35 mouse cellular contexts compared by ENCODE assay signal in genomic region chr19:45243264-45243602, GRCm38 (mm10). TPM values are rescaled to one million over a fixed set of nuclear protein-coding genes. Genes with fewer than 3 reads are reported as not detected.
DNase-seq lines count a peak whose midpoint lies in the region; ATAC-seq and TF ChIP-seq lines count a peak whose summit lies in the region.
"Had no signal": no experiment of that assay in that cellular context is flagged by ENCODE, and none has a peak within 500 bp of the region (broad histone marks: within the 10 kb centered on the region; RNA-seq: fewer than 3 reads in every experiment).

No protein-coding gene starts in this region.

- H3K4me1 ChIP-seq in heart, postnatal 0 days (ENCODE audit: control insufficient read depth, insufficient read depth): no peaks in the 10 kb centered on the region
- peaks cover 13% of the 10 kb centered on the region for H3K4me1 ChIP-seq in heart, embryonic 10.5 days
- 0 out of 2 replicates have a peak, but pooled peaks cover 5% of the 10 kb centered on the region for H3K4me1 ChIP-seq in lung, embryonic 15.5 days
- no peaks in the 10 kb centered on the region for H3K4me1 ChIP-seq in ES-Bruce4 (ENCODE audit: control insufficient read depth, insufficient read depth, low read length)
- peaks cover 56% of the 10 kb centered on the region for H3K4me1 ChIP-seq in neural tube, embryonic 13.5 days (replicated peaks)
- H3K4me1 ChIP-seq: liver, embryonic 12.5 days had no signal

- peak overlapping the region; percentile 3; the same call in 1 of the 2 replicates for H3K4me3 ChIP-seq in heart, postnatal 0 days (ENCODE audit: low read depth, low read length)
- no peak overlapping the region for H3K4me3 ChIP-seq in heart, embryonic 10.5 days
- no peak overlapping the region for H3K4me3 ChIP-seq in lung, embryonic 15.5 days
- no peak overlapping the region for H3K4me3 ChIP-seq in ES-Bruce4 (ENCODE audit: low read depth, low read length)
- no peak overlapping the region for H3K4me3 ChIP-seq in neural tube, embryonic 13.5 days
- H3K4me3 ChIP-seq: erythroblast, embryonic 14.5 days; intestine, embryonic 15.5 days; layer of hippocampus, adult 2 months; liver, embryonic 12.5 days; myocyte had no signal

- no peak for TF ChIP-seq CTCF in heart, postnatal 0 days (IDR thresholded peaks at IDR 0.05; ENCODE audit: low read depth)
- TF ChIP-seq CTCF in ES-Bruce4 (IDR thresholded peaks at IDR 0.05; ENCODE audit: low read depth, low read length): no peak

- H3K9me3 ChIP-seq in heart, postnatal 0 days (replicated peaks; ENCODE audit: control insufficient read depth, low read length): no peaks in the 10 kb centered on the region
- no peaks in the 10 kb centered on the region for H3K9me3 ChIP-seq in heart, embryonic 10.5 days
- no peaks in the 10 kb centered on the region for H3K9me3 ChIP-seq in lung, embryonic 15.5 days
- no peaks in the 10 kb centered on the region for H3K9me3 ChIP-seq in ES-Bruce4 (replicated peaks; ENCODE audit: control insufficient read depth, insufficient read depth, low read length, poor library complexity, severe bottlenecking)
- no peaks in the 10 kb centered on the region for H3K9me3 ChIP-seq in neural tube, embryonic 13.5 days
- H3K9me3 ChIP-seq: G1E; heart, embryonic 12.5 days; intestine, embryonic 15.5 days; liver, embryonic 12.5 days had no signal

- no peaks in the 10 kb centered on the region for H3K36me3 ChIP-seq in heart, postnatal 0 days (replicated peaks; ENCODE audit: control insufficient read depth, insufficient read depth, low read length)
- H3K36me3 ChIP-seq in heart, embryonic 10.5 days: no peaks in the 10 kb centered on the region
- H3K36me3 ChIP-seq in lung, embryonic 15.5 days: no peaks in the 10 kb centered on the region
- H3K36me3 ChIP-seq in ES-Bruce4 (ENCODE audit: control insufficient read depth, insufficient read depth, low read length, poor library complexity, severe bottlenecking): no peaks in the 10 kb centered on the region
- 0 out of 2 replicates have a peak, but pooled peaks cover 3% of the 10 kb centered on the region for H3K36me3 ChIP-seq in neural tube, embryonic 13.5 days
- H3K36me3 ChIP-seq: G1E; heart, embryonic 12.5 days; intestine, embryonic 15.5 days; liver, embryonic 12.5 days had no signal

- no peak overlapping the region for H3K4me2 ChIP-seq in heart, postnatal 0 days (ENCODE audit: low read depth, low read length)
- H3K4me2 ChIP-seq in lung, embryonic 15.5 days: peak overlapping the region; percentile 4; the same call in 1 of the 2 replicates
- peak overlapping the region; percentile 45 for H3K4me2 ChIP-seq in neural tube, embryonic 13.5 days
- H3K4me2 ChIP-seq: intestine, embryonic 15.5 days had no signal

- ATAC-seq in heart, postnatal 0 days (ENCODE audit: insufficient read depth, low read depth): no peak
- no peak for ATAC-seq in lung, embryonic 15.5 days (ENCODE audit: borderline replicate concordance, extremely low read depth, low FRiP score, low TSS enrichment)
- no peak for ATAC-seq in neural tube, embryonic 13.5 days (ENCODE audit: low read depth)
- ATAC-seq: intestine, embryonic 15.5 days; liver, embryonic 12.5 days; liver, postnatal 0 days had no signal

- DNase-seq in heart, postnatal 0 days (ENCODE audit: low spot score): no peak
- DNase-seq in heart, embryonic 10.5 days (ENCODE audit: low spot score): no peak
- no peak for DNase-seq in lung, postnatal 36 days
- no peak for DNase-seq in layer of hippocampus, adult 9-10 months (ENCODE audit: low spot score)
- DNase-seq: adrenal gland, adult 8-10 months; cerebellum, adult 8-10 months; gastrocnemius, postnatal 10 days; kidney, adult 2 months; kidney, postnatal 36 days; liver, postnatal 0 days; right cerebral cortex, postnatal 4 days; thymus, adult 2 months; thymus, postnatal 4 days had no signal

- no peak for TF ChIP-seq EP300 in heart, postnatal 0 days (IDR thresholded peaks at IDR 0.05; ENCODE audit: low read depth)
- no peak for TF ChIP-seq EP300 in ES-Bruce4 (IDR thresholded peaks at IDR 0.05; ENCODE audit: insufficient read depth, low read depth, low read length)

- H3K27ac ChIP-seq in heart, postnatal 0 days (ENCODE audit: low read depth): no peak overlapping the region
- H3K27ac ChIP-seq in heart, embryonic 10.5 days: no peak overlapping the region
- H3K27ac ChIP-seq in lung, embryonic 15.5 days: no peak overlapping the region
- no peak overlapping the region for H3K27ac ChIP-seq in ES-Bruce4 (ENCODE audit: insufficient read depth, low read length)
- H3K27ac ChIP-seq in neural tube, embryonic 13.5 days (replicated peaks): no peak overlapping the region
- H3K27ac ChIP-seq: intestine, embryonic 15.5 days; layer of hippocampus, adult 2 months; liver, embryonic 12.5 days; macrophage had no signal

- H3K27me3 ChIP-seq in heart, postnatal 0 days (ENCODE audit: control insufficient read depth, insufficient read depth, low read length): peaks cover 77% of the 10 kb centered on the region
- peaks cover 98% of the 10 kb centered on the region for H3K27me3 ChIP-seq in heart, embryonic 10.5 days (ENCODE audit: insufficient read depth, poor library complexity, severe bottlenecking)
- H3K27me3 ChIP-seq in lung, embryonic 15.5 days: peaks cover 79% of the 10 kb centered on the region
- H3K27me3 ChIP-seq in ES-Bruce4 (ENCODE audit: control insufficient read depth, insufficient read depth, low read length, poor library complexity, severe bottlenecking): peaks cover 12% of the 10 kb centered on the region
- peaks cover 94% of the 10 kb centered on the region for H3K27me3 ChIP-seq in neural tube, embryonic 13.5 days

- no peak for TF ChIP-seq POLR2A in ES-Bruce4 (IDR thresholded peaks at IDR 0.05; ENCODE audit: insufficient read depth, low read length)

- 5% methylated on average over 5 of the region's 5 CpGs for WGBS in heart, postnatal 0 days
- 5% methylated on average over 5 of the region's 5 CpGs for WGBS in heart, embryonic 10.5 days
- WGBS in lung, embryonic 15.5 days: under 1% methylated on average over 5 of the region's 5 CpGs
- WGBS in neural tube, embryonic 13.5 days: 6% methylated on average over 5 of the region's 5 CpGs

- H3K9ac ChIP-seq in heart, postnatal 0 days (replicated peaks; ENCODE audit: low read depth, low read length): no peak overlapping the region
- no peak overlapping the region for H3K9ac ChIP-seq in lung, embryonic 15.5 days
- H3K9ac ChIP-seq in ES-Bruce4 (ENCODE audit: low read depth, poor library complexity, severe bottlenecking): peak overlapping the region; percentile 33; the same call in 1 of the 2 replicates
- H3K9ac ChIP-seq in neural tube, embryonic 13.5 days: 0 out of 2 replicates have a peak overlapping the region, but pooled peaks have one; percentile 49
- H3K9ac ChIP-seq: heart, embryonic 12.5 days; intestine, embryonic 15.5 days; liver, embryonic 12.5 days; liver, postnatal 0 days had no signal

RNA-seq across cellular contexts. Expression of gene Lbx1, which starts 7.6 kb away (rescaled TPM):
- total RNA-seq in heart, postnatal 0 days (2014; rRNA removed; ENCODE audit: low replicate concordance): not detected in 2 replicates
- polyA plus RNA-seq in heart, postnatal 0 days (2015; fragmentation: Nextera tagmentation; extraction: Ambion mirVana): not detected in 2 replicates
- 0.20 and 1.0 TPM in 2 replicates for polyA plus RNA-seq in heart, embryonic 10.5 days (2016; fragmentation: Nextera tagmentation; extraction: Ambion mirVana)
- not detected in 2 replicates for polyA plus RNA-seq in lung, embryonic 15.5 days (2015; fragmentation: Nextera tagmentation; extraction: Ambion mirVana)
- polyA plus RNA-seq in ES-Bruce4 (2011; ENCODE audit: insufficient read depth, insufficient read length, low read depth, missing spikeins): not detected in 2 replicates
- polyA plus RNA-seq in neural tube, embryonic 13.5 days (2015; fragmentation: Nextera tagmentation; extraction: Ambion mirVana): 16.0 and 16.9 TPM in 2 replicates
- total RNA-seq: adrenal gland, adult 8-10 months; G1E; granulocyte monocyte progenitor cell, adult 5-6 weeks; heart, postnatal 10 days; hematopoietic stem cell, adult 5-6 weeks; layer of hippocampus, adult 2 months; layer of hippocampus, postnatal 25 days; left cerebral cortex, adult 8-10 months; left cerebral cortex, postnatal 36 days; megakaryocyte-erythroid progenitor cell, adult 5-6 weeks had no signal
- polyA plus RNA-seq: erythroblast, embryonic 14.5 days; forebrain, embryonic 11.5 days; G1E; heart, embryonic 12.5 days; kidney, embryonic 16.5 days; liver, postnatal 0 days; lung, postnatal 0 days; macrophage; spleen, adult 2 months; thymus, adult 2 months had no signal

Comparison
In these comparisons a context has a peak if more than half of its experiments do, and no peak if none do; other contexts are left out.
1. H3K9ac ChIP-seq: peak in ES-Bruce4 (single experiment) and neural tube, embryonic 13.5 days (single experiment); none in heart, postnatal 0 days (single experiment) and lung, embryonic 15.5 days (single experiment).